Mouse (Mus musculus): ENCODE measurements at regions not wholly inside any gene's neighbourhood (a gene's known extent, or its start where the extent isn't known, plus 50 kb on each side); places are given as distances from the start of the nearest gene placed in this dataset.
"Not testable (repeated sequence)": the region's sequence is repeated elsewhere in the genome, so short reads cannot be mapped to it uniquely, and the experiment has no call there.

- no peak for DNase-seq (ENCODE audit: low spot score in 2 of 2)
These were observed 157.4 kb downstream of the Prdm2 start for GRCm38 (mm10) chr4:143055371-143055770.

GRCm38 (mm10) chr4:143053029-143053428 lies 159.8 kb downstream of the Prdm2 start:
- no peak for DNase-seq (ENCODE audit: low spot score in 2 of 2)

GRCm38 (mm10) chr4:143051205-143051604 lies 161.6 kb downstream of the Prdm2 start:
- DNase-seq (ENCODE audit: low spot score in 2 of 2) = no peak

- DNase-seq (ENCODE audit: low spot score in 2 of 2) = no peak
These were observed 167.6 kb downstream of the Prdm2 start for GRCm38 (mm10) chr4:143045245-143045644.

- DNase-seq (ENCODE audit: low spot score in 2 of 2) = no peak
These were observed 170.0 kb downstream of the Prdm2 start for GRCm38 (mm10) chr4:143042806-143043205.

- DNase-seq (ENCODE audit: low spot score in 2 of 2) = no peak
These were observed 174.2 kb downstream of the Prdm2 start for GRCm38 (mm10) chr4:143038626-143039025.

- DNase-seq (ENCODE audit: low spot score in 2 of 2) = no peak
These were observed 176.1 kb downstream of the Prdm2 start for GRCm38 (mm10) chr4:143036704-143037103.

GRCm38 (mm10) chr4:143035089-143035488 lies 177.7 kb downstream of the Prdm2 start:
- not testable (repeated sequence) for DNase-seq (ENCODE audit: low spot score in 2 of 2)

- not testable (repeated sequence) for DNase-seq (ENCODE audit: low spot score in 2 of 2)
These were observed 178.5 kb downstream of the Prdm2 start for GRCm38 (mm10) chr4:143034324-143034723.

- not testable (repeated sequence) for DNase-seq (ENCODE audit: low spot score in 2 of 2)
These were observed 183.0 kb downstream of the Prdm2 start for GRCm38 (mm10) chr4:143029813-143030212.

- DNase-seq (ENCODE audit: low spot score in 2 of 2) = peak; percentile 58 to 69
These were observed 185.5 kb downstream of the Prdm2 start for GRCm38 (mm10) chr4:143027292-143027691.

GRCm38 (mm10) chr4:143021242-143021881 lies 191.4 kb downstream of the Prdm2 start:
- peak; percentile 70 to 80 for DNase-seq (ENCODE audit: low spot score in 2 of 2)

GRCm38 (mm10) chr4:143020658-143021057 lies 192.1 kb downstream of the Prdm2 start:
- DNase-seq (ENCODE audit: low spot score in 2 of 2) = no peak

- DNase-seq (ENCODE audit: low spot score in 2 of 2) = no peak
These were observed 199.9 kb downstream of the Prdm2 start for GRCm38 (mm10) chr4:143012900-143013299.

GRCm38 (mm10) chr4:143001961-143002360 lies 210.8 kb downstream of the Prdm2 start:
- no peak for DNase-seq (ENCODE audit: low spot score in 2 of 2)

GRCm38 (mm10) chr4:143001486-143001885 lies 211.3 kb downstream of the Prdm2 start:
- DNase-seq (ENCODE audit: low spot score in 2 of 2) = no peak

GRCm38 (mm10) chr4:142996406-142996805 lies 216.4 kb downstream of the Prdm2 start:
- DNase-seq (ENCODE audit: low spot score in 2 of 2) = no peak

GRCm38 (mm10) chr4:142991401-142991800 lies 221.4 kb downstream of the Prdm2 start:
- peak in 1 of 2 experiments; percentile 11 for DNase-seq (ENCODE audit: low spot score in 2 of 2)

- DNase-seq (ENCODE audit: low spot score in 2 of 2) = no peak
These were observed 223.6 kb downstream of the Prdm2 start for GRCm38 (mm10) chr4:142989175-142989574.

- DNase-seq (ENCODE audit: low spot score in 2 of 2) = no peak
These were observed 229.5 kb downstream of the Prdm2 start for GRCm38 (mm10) chr4:142983295-142983624.

- no peak for DNase-seq (ENCODE audit: low spot score in 2 of 2)
These were observed 230.1 kb downstream of the Prdm2 start for GRCm38 (mm10) chr4:142982585-142983294.

GRCm38 (mm10) chr4:142975620-142976019 lies 237.2 kb downstream of the Prdm2 start:
- DNase-seq (ENCODE audit: low spot score in 2 of 2) = no peak

GRCm38 (mm10) chr4:142970040-142970439 lies 242.8 kb downstream of the Prdm2 start:
- DNase-seq (ENCODE audit: low spot score in 2 of 2) = peak in 1 of 2 experiments; percentile 13
